Mouse (Mus musculus) forebrain, embryonic 15.5 days (tissue): ENCODE measurements around the gene Loxl1. TPM values are rescaled to one million over a fixed set of nuclear protein-coding genes. Genes with fewer than 3 reads are reported as not detected.
A peak's percentile ranks its signal among the peaks of the same experiment; 100 is the strongest.

Experiments used
- ATAC-seq: fragments of 200-750 bp; cut with Nextera tagmentation; replicated peaks from 2 replicates; pipeline ENCODE4 v1.8.0; 2017; ENCODE audit warnings: mild to moderate bottlenecking, moderate TSS enrichment, moderate library complexity
- H3K27ac ChIP-seq: fragments of 300-500 bp; sonication (generic); replicated peaks from 2 replicates; pipeline ENCODE4 v1.5.1; 2015; ENCODE audit warnings: mild to moderate bottlenecking, inconsistent platforms
- H3K27me3 ChIP-seq: fragments of 300-500 bp; sonication (generic); 2 replicates; pipeline ENCODE4 v1.6.1; 2015; ENCODE audit warnings: inconsistent platforms
- H3K36me3 ChIP-seq: fragments of 300-500 bp; sonication (generic); 2 replicates; pipeline ENCODE4 v1.6.1; 2015; ENCODE audit warnings: mild to moderate bottlenecking, inconsistent platforms
- H3K4me1 ChIP-seq: fragments of 300-500 bp; sonication (generic); 2 replicates; pipeline ENCODE4 v1.6.1; 2015; ENCODE audit warnings: inconsistent platforms
- H3K4me2 ChIP-seq: fragments of 300-500 bp; sonication (generic); replicated peaks from 2 replicates; pipeline ENCODE4 v1.6.1; 2015; ENCODE audit warnings: mild to moderate bottlenecking, inconsistent platforms
- H3K4me3 ChIP-seq: fragments of 300-500 bp; sonication (generic); 2 replicates; pipeline ENCODE4 v1.5.1; 2015; ENCODE audit warnings: mild to moderate bottlenecking, inconsistent platforms
- H3K9ac ChIP-seq: fragments of 300-500 bp; sonication (generic); replicated peaks from 2 replicates; pipeline ENCODE4 v1.6.1; 2015; ENCODE audit warnings: mild to moderate bottlenecking, inconsistent platforms
- H3K9me3 ChIP-seq: fragments of 300-500 bp; sonication (generic); 2 replicates; pipeline ENCODE4 v1.6.1; 2016; ENCODE audit warnings: inconsistent platforms
- WGBS: fragments of 180-500 bp; shearing (Covaris S2); methylation state at CpG from one replicate; pipeline ENCODE4 v1.1.7; 2015; ENCODE audit warnings: mixed read lengths; 5-methylcytosine and 5-hydroxymethylcytosine counted together
- polyA plus RNA-seq: library from polyadenylated mRNA; unstranded; fragments of >200 nt; fragmentation: Nextera tagmentation; extraction: Ambion mirVana; gene quantifications from 2 replicates; pipeline ENCODE4 v1.2.1, GENCODE M21; 2015

Gene Loxl1
- polyA plus RNA-seq = 13.9 and 14.3 TPM in 2 replicates

GRCm38 (mm10) chr9:58312944-58313359, at the start of gene Loxl1:
Gene Loxl1, minus strand, starts transcription at chr9:58313186.
- Histone ChIP-seq H3K27ac (peak within 1 kb of the TSS; percentile 68), H3K4me2 (peak within 1 kb of the TSS; percentile 71), H3K4me3 (peak within 1 kb of the TSS; percentile 44), H3K9me3 (no peaks in the 10 kb centered on the region), H3K27me3 (peaks cover 19% of the 10 kb centered on the region), H3K9ac (peak within 1 kb of the TSS; percentile 44), H3K36me3 (no peaks in the 10 kb centered on the region), H3K4me1 (peaks cover 53% of the 10 kb centered on the region)
- WGBS = 2% methylated on average over 21 of the region's 21 CpGs
- peak; percentile 55 for ATAC-seq

GRCm38 (mm10) chr9:58361956-58362355, 49.0 kb upstream of the Loxl1 start:
- ATAC-seq = no peak
- Histone ChIP-seq H3K27me3 (no peaks in the 10 kb centered on the region), H3K9me3 (no peaks in the 10 kb centered on the region), H3K4me3 (no peak overlapping the region), H3K4me2 (no peak overlapping the region), H3K4me1 (0 out of 2 replicates have a peak, but pooled peaks cover 3% of the 10 kb centered on the region), H3K36me3 (no peaks in the 10 kb centered on the region), H3K9ac (no peak overlapping the region), H3K27ac (no peak overlapping the region)
- WGBS = 83% methylated on average over 7 of the region's 7 CpGs

GRCm38 (mm10) chr9:58361373-58361772, 48.4 kb upstream of the Loxl1 start:
- 88% methylated on average over 1 of the region's 1 CpGs for WGBS
- H3K27me3 ChIP-seq = no peaks in the 10 kb centered on the region
- H3K4me2 ChIP-seq = no peak overlapping the region
- H3K9ac ChIP-seq = no peak overlapping the region
- H3K9me3 ChIP-seq = no peaks in the 10 kb centered on the region
- no peak overlapping the region for H3K4me3 ChIP-seq
- no peak overlapping the region for H3K27ac ChIP-seq
- ATAC-seq = no peak
- H3K4me1 ChIP-seq = peaks cover 9% of the 10 kb centered on the region
- H3K36me3 ChIP-seq = no peaks in the 10 kb centered on the region

DNA sequence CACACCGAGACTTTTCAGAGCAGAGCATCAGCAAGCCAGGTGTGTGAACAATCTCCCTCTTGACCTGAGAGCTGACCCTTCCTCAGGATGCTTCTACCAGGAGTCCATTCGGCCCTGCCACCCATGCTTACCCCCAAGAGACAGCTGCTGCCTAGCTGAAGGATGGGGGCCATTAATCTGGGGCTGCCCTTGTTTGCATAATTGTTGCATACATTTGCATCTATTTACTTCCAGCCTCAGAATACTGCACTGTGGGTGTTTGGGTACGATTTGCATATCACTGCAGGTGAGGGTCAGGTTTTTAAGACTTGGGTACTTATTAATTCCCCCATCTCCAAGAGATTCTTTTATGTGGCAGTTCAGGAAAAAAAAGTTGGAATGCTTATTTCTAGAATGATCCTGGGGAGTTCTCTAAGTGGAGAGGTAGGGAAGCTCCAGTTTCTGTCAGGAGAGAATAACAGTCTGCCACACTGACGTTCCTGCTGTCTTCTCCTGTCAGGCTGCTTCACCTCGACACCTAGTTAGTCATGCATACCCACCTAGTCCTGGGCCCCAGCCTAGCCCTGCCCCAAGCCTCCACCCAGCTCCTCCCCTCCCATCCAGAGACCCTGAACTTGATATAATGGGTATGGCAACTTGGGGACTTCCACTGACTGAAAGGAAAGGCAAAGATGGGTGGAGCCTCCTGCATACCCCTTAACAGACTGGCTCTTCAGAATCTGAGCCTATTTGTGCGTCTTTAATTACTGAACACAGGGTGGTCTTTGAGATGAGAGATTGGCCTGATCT, 42.5 kb upstream of the Loxl1 start:
- peaks cover 30% of the 10 kb centered on the region for H3K4me1 ChIP-seq
- WGBS = 7% methylated on average over 6 of the region's 6 CpGs
- H3K4me3 ChIP-seq = no peak overlapping the region
- ATAC-seq = peak; percentile 74
- H3K9me3 ChIP-seq = no peaks in the 10 kb centered on the region
- H3K36me3 ChIP-seq = no peaks in the 10 kb centered on the region
- peak overlapping the region; percentile 80 for H3K27ac ChIP-seq
- peak overlapping the region; percentile 15; the same call in 1 of the 2 replicates for H3K4me2 ChIP-seq
- H3K9ac ChIP-seq = no peak overlapping the region
- H3K27me3 ChIP-seq = no peaks in the 10 kb centered on the region

DNA sequence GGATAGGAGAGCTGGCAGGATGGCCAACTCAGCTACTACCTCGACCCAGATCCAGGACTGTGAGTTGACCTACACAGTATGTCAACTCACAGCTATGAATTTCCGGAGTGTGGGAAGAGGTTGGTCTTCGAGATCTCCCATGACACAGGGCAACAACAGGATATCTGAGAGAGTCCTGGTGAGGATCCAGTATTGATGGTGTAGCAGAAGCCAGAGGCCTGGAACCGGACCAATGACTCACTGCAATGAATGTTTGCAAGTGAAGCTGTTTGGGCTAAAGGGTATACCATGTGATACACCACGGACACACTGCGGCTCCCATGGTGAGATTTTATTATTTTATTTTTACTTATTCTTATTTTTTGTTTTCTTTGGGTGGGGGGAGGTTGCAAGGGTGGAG, 41.7 kb upstream of the Loxl1 start:
- Histone ChIP-seq H3K27me3 (no peaks in the 10 kb centered on the region), H3K36me3 (no peaks in the 10 kb centered on the region), H3K27ac (no peak overlapping the region), H3K4me2 (no peak overlapping the region), H3K4me1 (peaks cover 30% of the 10 kb centered on the region), H3K4me3 (no peak overlapping the region), H3K9me3 (no peaks in the 10 kb centered on the region), H3K9ac (no peak overlapping the region)
- 82% methylated on average over 6 of the region's 6 CpGs for WGBS
- ATAC-seq = no peak

GRCm38 (mm10) chr9:58353224-58353623, 40.2 kb upstream of the Loxl1 start:
- no peaks in the 10 kb centered on the region for H3K36me3 ChIP-seq
- H3K4me1 ChIP-seq = peaks cover 30% of the 10 kb centered on the region
- 91% methylated on average over 6 of the region's 6 CpGs for WGBS
- no peak overlapping the region for H3K27ac ChIP-seq
- no peaks in the 10 kb centered on the region for H3K9me3 ChIP-seq
- no peak for ATAC-seq
- H3K9ac ChIP-seq = no peak overlapping the region
- H3K4me3 ChIP-seq = no peak overlapping the region
- H3K27me3 ChIP-seq = no peaks in the 10 kb centered on the region
- H3K4me2 ChIP-seq = no peak overlapping the region

GRCm38 (mm10) chr9:58347795-58348194, 34.8 kb upstream of the Loxl1 start:
- no peak for ATAC-seq
- no peak overlapping the region for H3K27ac ChIP-seq
- H3K9ac ChIP-seq = no peak overlapping the region
- no peak overlapping the region for H3K4me2 ChIP-seq
- 86% methylated on average over 6 of the region's 6 CpGs for WGBS
- no peak overlapping the region for H3K4me3 ChIP-seq
- no peaks in the 10 kb centered on the region for H3K27me3 ChIP-seq
- H3K36me3 ChIP-seq = no peaks in the 10 kb centered on the region
- no peaks in the 10 kb centered on the region for H3K9me3 ChIP-seq
- H3K4me1 ChIP-seq = no peaks in the 10 kb centered on the region

GRCm38 (mm10) chr9:58346498-58346897, 33.5 kb upstream of the Loxl1 start:
- Histone ChIP-seq H3K4me3 (no peak overlapping the region), H3K36me3 (no peaks in the 10 kb centered on the region), H3K4me1 (no peaks in the 10 kb centered on the region), H3K27me3 (no peaks in the 10 kb centered on the region), H3K9ac (no peak overlapping the region), H3K27ac (no peak overlapping the region), H3K9me3 (no peaks in the 10 kb centered on the region), H3K4me2 (no peak overlapping the region)
- 54% methylated on average over 10 of the region's 10 CpGs for WGBS
- no peak for ATAC-seq

GRCm38 (mm10) chr9:58345963-58346362, 33.0 kb upstream of the Loxl1 start:
- Histone ChIP-seq H3K9ac (no peak overlapping the region), H3K27me3 (no peaks in the 10 kb centered on the region), H3K4me2 (no peak overlapping the region), H3K4me3 (no peak overlapping the region), H3K36me3 (no peaks in the 10 kb centered on the region), H3K4me1 (no peaks in the 10 kb centered on the region), H3K9me3 (no peaks in the 10 kb centered on the region), H3K27ac (no peak overlapping the region)
- 77% methylated on average over 7 of the region's 7 CpGs for WGBS
- ATAC-seq = no peak

DNA sequence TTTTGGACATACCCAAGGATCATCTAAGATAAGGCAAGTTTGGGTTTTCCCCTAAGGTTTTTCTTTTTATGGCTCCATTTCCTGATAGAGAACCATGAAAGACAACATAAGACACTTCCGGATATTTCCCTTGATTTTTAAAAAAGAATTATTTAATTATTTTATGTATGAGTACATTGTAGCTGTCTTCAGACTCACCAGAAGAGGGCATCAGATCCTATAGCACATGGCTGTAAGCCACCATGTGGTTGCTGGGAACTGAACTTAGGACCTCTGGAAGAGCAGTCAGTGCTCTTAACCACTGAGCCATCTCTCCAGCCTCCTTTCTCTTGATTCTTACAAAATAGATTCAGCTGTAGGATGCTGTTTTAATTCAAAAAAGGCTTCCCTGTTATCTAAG, 28.8 kb upstream of the Loxl1 start:
- Histone ChIP-seq H3K9ac (no peak overlapping the region), H3K27ac (no peak overlapping the region), H3K36me3 (no peaks in the 10 kb centered on the region), H3K9me3 (no peaks in the 10 kb centered on the region), H3K4me2 (no peak overlapping the region), H3K27me3 (no peaks in the 10 kb centered on the region), H3K4me3 (no peak overlapping the region), H3K4me1 (no peaks in the 10 kb centered on the region)
- WGBS = 98% methylated on average over 1 of the region's 1 CpGs
- no peak for ATAC-seq

GRCm38 (mm10) chr9:58336650-58337281, 23.8 kb upstream of the Loxl1 start:
- Histone ChIP-seq H3K9me3 (no peaks in the 10 kb centered on the region), H3K4me3 (no peak overlapping the region), H3K9ac (no peak overlapping the region), H3K4me2 (no peak overlapping the region), H3K27me3 (no peaks in the 10 kb centered on the region), H3K27ac (no peak overlapping the region), H3K36me3 (no peaks in the 10 kb centered on the region), H3K4me1 (no peaks in the 10 kb centered on the region)
- WGBS = 73% methylated on average over 8 of the region's 8 CpGs
- no peak for ATAC-seq

- H3K9ac ChIP-seq = no peak overlapping the region
- ATAC-seq = no peak
- H3K9me3 ChIP-seq = no peaks in the 10 kb centered on the region
- peaks cover 9% of the 10 kb centered on the region; the same call in 1 of the 2 replicates for H3K4me1 ChIP-seq
- H3K27ac ChIP-seq = no peak overlapping the region
- 62% methylated on average over 3 of the region's 3 CpGs for WGBS
- H3K36me3 ChIP-seq = no peaks in the 10 kb centered on the region
- no peak overlapping the region for H3K4me3 ChIP-seq
- no peaks in the 10 kb centered on the region for H3K27me3 ChIP-seq
- H3K4me2 ChIP-seq = no peak overlapping the region
Observed at GRCm38 (mm10) chr9:58331276-58331675, 18.3 kb upstream of the Loxl1 start.
